Mouse (Mus musculus) megakaryocyte, embryonic 14.5 days (primary cell): ENCODE results near the gene Fancm.
"Not testable (repeated sequence)": the region's sequence is repeated elsewhere in the genome, so short reads cannot be mapped to it uniquely, and the experiment has no call there.

Source experiments
- FLI1 ChIP-seq: IDR thresholded peaks from 2 replicates; pipeline ENCODE4 v1.6.1; 2012; ENCODE audit warnings: low read length, inconsistent platforms, mixed read lengths
- GATA1 ChIP-seq: IDR thresholded peaks from 3 replicates; pipeline ENCODE4 v1.6.1; 2012; ENCODE audit warnings: mixed read lengths, low read length, inconsistent platforms, borderline replicate concordance

- not testable (repeated sequence) for TF ChIP-seq GATA1, FLI1
Measured at GRCm38 (mm10) chr12:65172959-65173358, 97.6 kb downstream of the Fancm start.
